Mouse (Mus musculus): ENCODE data around the gene Kptn.

Gene Kptn

DNA sequence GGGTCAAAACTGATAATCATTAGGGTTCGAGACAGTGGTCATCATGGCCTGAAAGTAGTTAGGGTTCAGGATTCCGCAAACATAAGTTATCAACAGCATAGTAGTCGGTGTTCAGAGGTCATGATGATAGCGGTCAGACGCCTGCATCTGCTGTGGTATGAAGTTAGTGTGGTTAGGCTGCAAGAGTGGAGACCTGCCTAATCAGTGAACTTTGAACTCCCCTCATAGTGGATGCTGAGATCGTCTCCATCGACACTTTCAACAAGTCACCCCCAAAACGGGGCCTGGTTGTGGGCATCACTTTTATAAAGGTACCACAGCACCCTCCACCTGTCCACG is 536 bp downstream of the Kptn start:
- DNase-seq (ENCODE audit: low spot score): no peak

- no peak for DNase-seq (ENCODE audit: low spot score)
Measured at GRCm38 (mm10) chr7:16125829-16126228, 6.1 kb downstream of the Kptn start.

GRCm38 (mm10) chr7:16128344-16128743 is 8.6 kb downstream of the Kptn start:
- no peak for DNase-seq (ENCODE audit: low spot score)

- no peak for DNase-seq (ENCODE audit: low spot score)
Measured at GRCm38 (mm10) chr7:16128899-16129298, 9.2 kb downstream of the Kptn start.

- DNase-seq (ENCODE audit: low spot score): peak; percentile 47
Measured at GRCm38 (mm10) chr7:16129421-16129845, 9.7 kb downstream of the Kptn start, which contains the start of gene Slc8a2. TSS of gene Slc8a2 (plus strand) at chr7:16129826.

GRCm38 (mm10) chr7:16129846-16130691 is 10.4 kb downstream of the Kptn start:
- no peak for DNase-seq (ENCODE audit: low spot score)

GRCm38 (mm10) chr7:16130956-16131634 is 11.4 kb downstream of the Kptn start:
- DNase-seq (ENCODE audit: low spot score): no peak

DNA sequence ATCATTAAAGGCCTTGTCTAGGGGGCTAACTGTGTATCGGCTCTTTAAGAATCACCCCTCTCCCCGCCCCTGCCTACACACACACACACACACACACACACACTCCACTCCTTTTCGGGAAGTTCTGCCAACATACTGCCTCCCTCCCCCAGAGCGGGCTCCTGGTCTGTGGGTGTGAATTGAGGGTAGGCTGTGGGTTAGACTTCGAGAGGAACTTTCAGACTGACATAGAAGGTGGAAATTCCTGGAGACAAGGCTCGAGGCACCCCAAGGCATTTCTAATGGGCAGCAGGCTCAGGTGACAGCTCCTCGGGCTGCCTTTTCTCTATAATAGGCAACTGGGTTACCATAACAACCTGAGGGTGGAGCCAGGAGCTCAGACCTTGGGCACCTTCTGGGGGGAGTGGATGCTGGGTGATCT is 12.5 kb downstream of the Kptn start:
- no peak for DNase-seq (ENCODE audit: low spot score)

DNA sequence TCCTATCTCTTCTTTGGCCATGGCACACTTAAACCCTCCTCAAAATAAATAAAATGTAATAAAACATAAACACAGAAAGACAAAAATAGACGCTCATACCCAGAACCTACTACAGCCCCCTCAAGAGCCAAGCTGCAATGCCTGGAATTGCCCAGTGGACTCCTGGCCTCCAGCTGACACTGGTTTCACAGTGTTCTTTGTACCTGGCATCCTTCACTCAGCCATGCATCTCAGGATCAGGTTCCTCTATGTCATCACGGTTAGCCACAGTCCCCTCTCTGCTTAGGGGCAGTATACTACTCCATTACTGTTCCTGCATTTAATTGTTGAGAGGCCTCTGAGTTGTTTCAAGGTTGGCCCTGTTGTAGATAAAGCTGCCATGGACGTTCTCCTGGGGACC is 13.2 kb downstream of the Kptn start:
- no peak for DNase-seq (ENCODE audit: low spot score)

- DNase-seq (ENCODE audit: low spot score): no peak
Measured at GRCm38 (mm10) chr7:16133691-16134090, 14.0 kb downstream of the Kptn start.

DNA sequence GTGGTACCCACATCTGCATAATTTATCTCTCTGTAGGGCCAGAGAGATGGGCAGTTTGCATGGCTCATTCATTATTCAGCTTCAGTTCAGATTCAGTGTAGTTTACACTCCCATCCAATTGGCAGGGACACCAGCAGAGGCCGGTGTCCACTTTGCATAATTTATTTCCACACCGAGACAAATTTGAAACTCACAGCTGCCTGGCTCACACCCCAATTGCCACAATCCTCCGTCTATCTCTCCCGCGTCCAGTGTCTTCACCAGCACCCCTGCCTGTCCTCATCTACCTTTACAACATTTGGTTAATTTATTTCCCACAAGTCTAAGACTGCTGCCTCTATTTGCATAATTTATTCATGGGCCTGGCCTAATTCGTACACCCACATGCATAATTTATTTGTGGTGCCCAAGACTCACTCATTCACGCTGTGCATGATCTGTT is 15.3 kb downstream of the Kptn start:
- no peak for DNase-seq (ENCODE audit: low spot score)

- no peak for DNase-seq (ENCODE audit: low spot score)
Measured at GRCm38 (mm10) chr7:16146489-16147410, 27.1 kb downstream of the Kptn start.

DNA sequence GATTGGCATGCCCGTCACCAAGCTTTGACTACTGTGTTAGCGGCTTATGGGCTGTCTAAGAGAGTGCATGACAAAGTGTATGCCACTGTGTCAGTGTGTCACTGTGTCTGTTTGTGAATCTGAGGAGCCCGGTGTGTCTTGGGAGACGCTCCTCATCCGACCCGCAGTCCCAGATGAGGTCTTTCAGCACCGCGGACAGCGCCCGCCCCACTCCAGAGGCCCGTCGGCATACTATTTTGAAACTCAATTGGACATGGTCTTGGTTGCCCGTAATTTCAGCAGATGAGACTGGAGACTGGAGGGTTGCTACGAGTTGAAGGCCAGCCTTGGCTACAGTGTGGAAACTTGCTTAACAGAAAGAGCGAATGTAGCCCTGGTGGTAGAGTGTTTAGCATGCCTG is 27.9 kb downstream of the Kptn start:
- DNase-seq (ENCODE audit: low spot score): no peak

DNA sequence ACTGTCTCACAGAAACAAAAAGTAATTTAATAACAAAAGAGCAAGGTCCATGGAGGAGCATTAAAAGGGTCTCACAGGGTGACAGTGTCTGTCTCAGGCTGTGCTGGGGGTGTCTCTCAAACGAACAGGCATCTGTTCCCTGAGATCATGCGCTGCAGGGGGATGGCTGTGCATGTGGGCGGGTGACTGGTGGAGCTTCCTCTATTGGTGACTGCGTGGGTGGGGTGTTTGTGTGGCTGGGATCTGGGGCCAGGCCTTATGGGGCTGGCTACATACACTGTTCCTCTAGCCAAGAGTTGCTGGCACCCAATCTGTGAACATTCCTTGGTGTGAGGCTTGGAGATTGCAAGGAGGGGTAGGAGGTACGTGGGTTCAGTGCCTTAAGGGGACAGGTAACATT is 29.5 kb downstream of the Kptn start:
- no peak for DNase-seq (ENCODE audit: low spot score)

DNA sequence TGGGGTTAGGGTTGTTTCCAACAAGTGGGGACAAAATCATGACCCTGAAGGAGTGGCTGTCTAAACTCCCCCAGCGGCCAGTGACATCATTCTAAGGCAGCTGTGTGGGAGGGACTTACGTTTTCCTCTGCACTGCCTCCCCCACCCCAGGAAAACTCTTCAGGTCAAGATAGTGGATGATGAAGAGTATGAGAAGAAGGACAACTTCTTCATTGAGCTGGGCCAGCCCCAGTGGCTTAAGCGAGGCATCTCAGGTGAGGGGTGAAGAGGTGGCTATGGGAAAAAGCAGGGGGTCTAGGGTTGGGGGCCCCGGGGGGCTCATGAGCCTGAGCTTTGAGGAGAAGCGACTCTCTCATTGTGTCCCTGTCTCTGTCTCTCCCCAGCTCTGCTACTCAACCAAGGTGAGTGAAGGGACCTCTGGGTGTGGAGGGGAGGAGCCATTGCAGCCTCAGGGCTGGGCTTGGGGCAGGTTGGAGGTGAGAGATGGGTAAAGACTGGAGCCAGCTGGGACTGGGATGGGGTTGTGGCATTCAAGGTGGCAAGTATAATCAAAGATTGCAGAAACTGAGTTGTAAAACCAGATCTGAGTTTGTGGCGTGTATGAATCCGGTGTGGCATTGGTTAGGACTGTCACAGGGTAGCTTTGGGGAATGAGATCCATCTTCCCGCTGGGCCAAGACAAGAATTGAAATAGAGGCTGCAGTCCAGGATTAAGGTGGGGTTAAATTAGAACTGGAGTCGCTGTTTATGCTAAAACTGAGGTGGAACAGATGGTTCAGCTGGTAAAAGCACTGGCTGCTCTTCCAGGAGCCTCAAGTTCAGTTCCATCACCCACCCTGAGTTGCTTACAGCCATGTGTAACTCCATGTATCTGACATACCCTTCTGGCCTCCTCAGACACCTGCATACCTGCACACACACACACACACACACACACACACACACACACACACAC is 30.8 kb downstream of the Kptn start:
- DNase-seq (ENCODE audit: low spot score): no peak

- peak; percentile 54 for DNase-seq (ENCODE audit: low spot score)
Measured at GRCm38 (mm10) chr7:16153522-16153921, 33.8 kb downstream of the Kptn start.

GRCm38 (mm10) chr7:16155132-16155872 is 35.6 kb downstream of the Kptn start:
- no peak for DNase-seq (ENCODE audit: low spot score)

GRCm38 (mm10) chr7:16156105-16156714 is 36.5 kb downstream of the Kptn start:
- DNase-seq (ENCODE audit: low spot score): no peak

- no peak for DNase-seq (ENCODE audit: low spot score)
Measured at GRCm38 (mm10) chr7:16158735-16159134, 39.0 kb downstream of the Kptn start.

GRCm38 (mm10) chr7:16160702-16161101 is 41.0 kb downstream of the Kptn start:
- no peak for DNase-seq (ENCODE audit: low spot score)
